Mouse (Mus musculus) layer of hippocampus, adult 6 months (tissue): ENCODE data around the gene Tmem185b. TPM values are rescaled to one million over a fixed set of nuclear protein-coding genes. Genes with fewer than 3 reads are reported as not detected.

ENCODE experiments used
- long read RNA-seq, 2 experiments: library from polyadenylated mRNA; unstranded; transcript quantifications; one replicate each; pipeline ENCODE4 v2.0.0; 2019 to 2020
- polyA plus RNA-seq: library from polyadenylated mRNA; unstranded; fragments of <200 nt; fragmentation: Nextera tagmentation; gene quantifications from 2 replicates; pipeline ENCODE4 v1.2.3, GENCODE M21; 2021

The Tmem185b gene
- polyA plus RNA-seq, result 15.3 and 15.7 TPM in 2 replicates
- long read RNA-seq, experiment 1, transcript Tmem185b-202 (1 exons, 2,824 nt), result major isoform, 40 of 42 reads
- long read RNA-seq, experiment 1, partial matches to known transcripts, result 0 of 42 reads
- long read RNA-seq, experiment 1, other reads (novel, unspliced or antisense), result 0 of 42 reads
- long read RNA-seq, experiment 2, transcript Tmem185b-202 (1 exons, 2,824 nt), result major isoform, 88 of 89 reads
- long read RNA-seq, experiment 2, partial matches to known transcripts, result 0 of 89 reads
- long read RNA-seq, experiment 2, other reads (novel, unspliced or antisense), result 0 of 89 reads

GRCm38 (mm10) chr1:119525689-119526591, at the start of gene Tmem185b:
Gene Tmem185b (plus strand): TSS chr1:119526160.

GRCm38 (mm10) chr1:119504260-119505062, 21.5 kb upstream of the Tmem185b start, which contains the start of gene Ralb:
Gene Ralb (minus strand): TSS chr1:119504794.

Other genes with a start within 250 kb of the Tmem185b start
- gene Inhbb, start 103.9 kb upstream of the Tmem185b start, polyA plus RNA-seq, result 0.65 and 0.67 TPM in 2 replicates
- gene Ralb, start 21.4 kb upstream of the Tmem185b start, polyA plus RNA-seq, result 12.6 and 14.8 TPM in 2 replicates
- 4.0 and 4.2 TPM in 2 replicates for gene Epb41l5, start 122.8 kb downstream of the Tmem185b start, polyA plus RNA-seq